Mouse (Mus musculus): ENCODE measurements around the gene Nfatc4.

The Nfatc4 gene

GRCm38 (mm10) chr14:55883149-55883661 lies 60.3 kb downstream of the Nfatc4 start:
- DNase-seq (ENCODE audit: low read depth, low spot score), result no peak

All from A20 (cell line).